Mouse (Mus musculus): Measurements from ENCODE around the gene Tmem246.

DNA sequence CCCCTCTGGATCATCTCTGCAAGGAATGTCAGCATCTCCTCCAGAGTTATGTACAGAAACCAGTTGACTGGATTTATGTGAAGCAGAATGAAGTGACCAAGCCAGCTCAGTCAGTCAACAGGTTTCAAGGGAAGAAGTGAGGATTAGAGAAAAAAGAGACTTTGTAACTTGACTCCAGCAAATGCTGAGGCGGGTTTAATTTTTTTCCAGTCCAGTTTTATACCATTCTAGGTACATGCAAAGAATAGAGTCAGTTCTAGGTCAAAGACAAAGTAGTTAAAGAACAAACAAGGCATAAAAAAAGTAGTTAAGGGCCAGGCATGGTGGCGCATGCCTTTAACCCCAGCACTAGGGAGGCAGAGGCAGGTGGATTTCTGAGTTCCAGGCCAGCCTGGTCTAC, 5.5 kb upstream of the Tmem246 start:
- TF ChIP-seq CTCF (IDR thresholded peaks at IDR 0.05; ENCODE audit: insufficient read depth, low read length) = no peak
- no peak for TF ChIP-seq POLR2A (IDR thresholded peaks at IDR 0.05; ENCODE audit: borderline replicate concordance, extremely low read depth, low read depth, low read length)
